Mouse (Mus musculus): Measurements from ENCODE around the gene Gm20517.

DNA sequence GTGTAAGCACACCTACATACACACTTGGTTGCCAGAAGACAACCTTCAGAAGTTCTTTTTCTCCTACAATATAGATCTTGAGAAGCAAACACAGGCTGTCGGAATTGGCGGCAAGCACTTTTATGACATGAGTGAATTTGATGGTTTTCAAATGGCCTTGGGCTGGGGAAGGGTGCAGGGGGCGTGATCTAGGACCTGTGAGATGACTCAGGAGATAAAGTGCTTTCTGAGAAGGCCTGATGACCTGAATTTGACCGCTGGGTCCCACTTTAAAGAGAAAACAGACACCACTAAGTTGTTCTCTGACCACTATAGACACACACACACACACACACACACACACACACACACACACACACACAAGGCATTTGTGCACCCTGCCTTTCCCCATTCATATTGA, 30.4 kb upstream of the Gm20517 start:
- TF ChIP-seq CTCF (IDR thresholded peaks at IDR 0.05; ENCODE audit: low read depth) (no peak), EP300 (optimal IDR thresholded peaks at IDR 0.05) (no peak)

Measured in stomach, postnatal 0 days (tissue).